Mouse (Mus musculus): ENCODE data around the gene Rbm18. TPM values are rescaled to one million over a fixed set of nuclear protein-coding genes. Genes with fewer than 3 reads are reported as not detected.

The Rbm18 gene
- polyA plus RNA-seq, 1 experiment from 2014 or later = 45.4 TPM

- Histone ChIP-seq H3K27ac (ENCODE audit: low read length) (no peak overlapping the region), H3K4me3 (ENCODE audit: low read length) (no peak overlapping the region), H3K4me2 (ENCODE audit: low read depth, low read length) (no peak overlapping the region), H3K9me3 (ENCODE audit: control insufficient read depth, low read length) (no peaks in the 10 kb centered on the region), H3K27me3 (replicated peaks; ENCODE audit: control insufficient read depth, insufficient read depth, low read length) (no peaks in the 10 kb centered on the region), H3K36me3 (ENCODE audit: control insufficient read depth, insufficient read depth, low read length) (peaks cover 7% of the 10 kb centered on the region), H3K9ac (ENCODE audit: low read depth, low read length) (no peak overlapping the region), H3K4me1 (ENCODE audit: control insufficient read depth, insufficient read depth, low read length) (no peaks in the 10 kb centered on the region)
- WGBS = 88% methylated on average over 9 of the region's 9 CpGs
- no peak for ATAC-seq
Observed at GRCm38 (mm10) chr2:36126795-36127429, 9.7 kb downstream of the Rbm18 start.

DNA sequence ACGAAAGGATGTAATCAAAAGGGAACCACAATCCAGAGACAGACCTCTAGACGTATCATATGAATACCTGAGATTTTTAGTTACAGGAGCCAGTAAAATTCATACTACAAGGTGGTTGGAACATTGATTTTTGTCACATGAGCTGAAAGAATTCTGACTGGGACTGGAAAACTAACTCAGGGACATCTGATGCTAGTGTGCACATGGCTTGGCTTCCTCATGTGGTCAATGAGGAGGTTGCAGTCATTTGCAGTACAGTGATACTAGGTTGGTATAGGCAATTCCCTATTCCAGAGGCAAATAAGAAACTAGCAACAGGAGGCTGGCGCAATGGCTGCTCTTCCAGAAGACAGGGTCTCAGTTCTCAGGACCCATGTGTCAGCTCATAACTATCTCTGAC, 23.9 kb downstream of the Rbm18 start:
- ATAC-seq = no peak
- H3K4me1 ChIP-seq (ENCODE audit: control insufficient read depth, insufficient read depth, low read length) = no peaks in the 10 kb centered on the region
- H3K9me3 ChIP-seq (ENCODE audit: control insufficient read depth, low read length) = no peaks in the 10 kb centered on the region
- WGBS = 73% methylated on average over 3 of the region's 3 CpGs
- H3K27me3 ChIP-seq (replicated peaks; ENCODE audit: control insufficient read depth, insufficient read depth, low read length) = peaks cover 19% of the 10 kb centered on the region
- peaks cover 10% of the 10 kb centered on the region for H3K36me3 ChIP-seq (ENCODE audit: control insufficient read depth, insufficient read depth, low read length)
- no peak overlapping the region for H3K4me2 ChIP-seq (ENCODE audit: low read depth, low read length)
- no peak overlapping the region for H3K4me3 ChIP-seq (ENCODE audit: low read length)
- no peak overlapping the region for H3K9ac ChIP-seq (ENCODE audit: low read depth, low read length)
- H3K27ac ChIP-seq (ENCODE audit: low read length) = no peak overlapping the region

DNA sequence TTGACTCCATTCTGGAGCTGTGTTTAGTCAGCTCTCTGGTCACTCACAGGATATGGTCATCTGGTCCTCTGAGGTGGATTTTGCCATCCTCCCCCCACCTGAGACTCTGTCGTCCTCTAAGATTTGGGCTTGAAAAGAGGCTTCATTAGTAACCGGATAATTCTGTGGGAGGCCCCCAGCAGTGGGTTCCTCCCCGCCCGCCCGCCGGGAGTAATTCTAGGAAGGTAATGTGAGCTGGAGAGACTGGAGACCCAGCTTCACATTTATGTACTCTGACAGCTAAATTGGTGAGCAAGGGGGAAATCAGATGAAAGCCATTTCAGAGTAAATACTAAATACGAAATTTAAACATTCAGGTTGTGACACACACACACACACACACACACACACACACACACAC, 28.0 kb downstream of the Rbm18 start:
- Histone ChIP-seq H3K4me3 (ENCODE audit: low read length) (no peak overlapping the region), H3K27me3 (replicated peaks; ENCODE audit: control insufficient read depth, insufficient read depth, low read length) (peaks cover 55% of the 10 kb centered on the region), H3K4me2 (ENCODE audit: low read depth, low read length) (no peak overlapping the region), H3K36me3 (ENCODE audit: control insufficient read depth, insufficient read depth, low read length) (no peaks in the 10 kb centered on the region), H3K4me1 (ENCODE audit: control insufficient read depth, insufficient read depth, low read length) (peaks cover 12% of the 10 kb centered on the region), H3K9ac (ENCODE audit: low read depth, low read length) (no peak overlapping the region), H3K9me3 (ENCODE audit: control insufficient read depth, low read length) (no peaks in the 10 kb centered on the region), H3K27ac (ENCODE audit: low read length) (no peak overlapping the region)
- ATAC-seq = no peak
- WGBS = 8% methylated on average over 7 of the region's 7 CpGs

DNA sequence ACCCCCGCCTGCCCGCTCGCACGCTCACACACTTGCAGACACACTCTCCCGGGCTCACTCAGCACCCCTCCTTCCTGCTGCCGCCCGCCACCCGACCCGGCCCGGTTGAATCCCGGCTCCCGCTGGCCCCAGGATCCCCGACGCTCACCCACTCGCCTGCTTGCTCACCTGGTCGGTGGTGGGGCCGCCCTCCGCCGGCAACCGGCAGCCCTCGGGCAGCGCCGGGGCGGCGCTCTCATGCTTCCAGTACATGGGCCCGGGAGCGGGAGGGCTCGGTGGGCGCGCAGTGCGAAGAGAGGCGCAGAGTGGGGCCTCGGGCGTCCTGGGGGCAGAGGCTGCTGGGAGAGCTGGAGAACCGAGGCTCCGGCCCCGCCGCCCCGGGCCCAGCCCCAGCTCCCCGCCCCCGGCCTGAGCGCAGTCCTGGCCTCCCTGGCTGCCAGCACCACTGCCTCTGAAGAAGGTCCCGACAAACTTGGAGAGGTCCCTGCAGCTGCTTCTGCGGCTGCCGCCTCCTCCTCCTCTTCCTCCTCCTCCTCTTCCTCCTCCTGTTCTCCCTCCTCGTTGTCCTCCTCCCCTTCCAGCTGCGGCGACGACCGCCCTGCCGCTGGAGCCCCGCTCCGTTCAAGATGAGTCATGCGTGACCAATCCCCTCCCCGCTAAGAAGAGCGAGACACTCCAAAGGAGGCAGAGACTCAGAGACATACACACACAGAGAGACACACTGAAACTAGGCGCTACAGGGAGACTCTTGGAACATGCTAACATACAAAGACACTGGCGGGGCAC, 31.4 kb downstream of the Rbm18 start, which contains the start of gene Lhx6:
Gene Lhx6, minus strand, starts transcription at position 453 of the 786 bp plus-strand sequence.
- Histone ChIP-seq H3K9ac (ENCODE audit: low read depth, low read length) (peak within 1 kb of the TSS; percentile 58), H3K4me3 (ENCODE audit: low read length) (peak within 1 kb of the TSS; percentile 47)

DNA sequence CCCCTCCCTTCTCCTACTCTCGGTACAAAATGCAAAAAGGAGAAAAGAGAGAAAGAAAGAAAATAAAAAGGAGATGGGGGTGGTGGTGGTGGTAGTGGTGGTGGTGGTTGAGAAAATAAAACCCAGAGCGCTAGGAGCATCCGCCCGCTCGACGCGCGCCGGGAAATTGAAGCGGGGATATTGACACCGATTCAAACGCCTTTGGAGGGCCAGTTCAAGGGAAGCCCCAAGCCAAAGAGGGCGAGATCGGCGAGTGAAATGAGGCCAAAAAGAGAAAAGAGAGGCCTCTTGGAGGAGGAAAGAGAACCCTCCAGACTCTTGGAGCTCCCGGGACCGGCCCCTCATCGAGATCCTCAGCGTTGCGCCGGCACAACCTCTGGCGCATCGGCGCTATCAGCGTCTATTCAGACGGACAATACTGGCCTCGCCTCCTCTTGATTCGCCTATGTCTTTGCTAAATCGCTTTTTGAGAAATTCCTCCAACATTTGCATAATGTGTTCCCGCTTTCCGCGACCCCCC, 32.1 kb downstream of the Rbm18 start:
- under 1% methylated on average over 32 of the region's 32 CpGs for WGBS
- no peak for ATAC-seq
- Histone ChIP-seq H3K9ac (ENCODE audit: low read depth, low read length) (peak overlapping the region; percentile 58; the same call in 1 of the 2 replicates), H3K4me1 (ENCODE audit: control insufficient read depth, insufficient read depth, low read length) (peaks cover 18% of the 10 kb centered on the region), H3K4me3 (ENCODE audit: low read length) (peak overlapping the region; percentile 47), H3K4me2 (ENCODE audit: low read depth, low read length) (peak overlapping the region; percentile 86), H3K36me3 (ENCODE audit: control insufficient read depth, insufficient read depth, low read length) (no peaks in the 10 kb centered on the region), H3K27me3 (replicated peaks; ENCODE audit: control insufficient read depth, insufficient read depth, low read length) (peaks cover 87% of the 10 kb centered on the region), H3K27ac (ENCODE audit: low read length) (no peak overlapping the region), H3K9me3 (ENCODE audit: control insufficient read depth, low read length) (no peaks in the 10 kb centered on the region)

More for the DNA sequence above, 31.4 kb downstream of the Rbm18 start, which contains the start of gene Lhx6:
- peaks cover 84% of the 10 kb centered on the region for H3K27me3 ChIP-seq (replicated peaks; ENCODE audit: control insufficient read depth, insufficient read depth, low read length)
- no peak within 1 kb of the TSS for H3K27ac ChIP-seq (ENCODE audit: low read length)
- no peaks in the 10 kb centered on the region for H3K9me3 ChIP-seq (ENCODE audit: control insufficient read depth, low read length)
- H3K36me3 ChIP-seq (ENCODE audit: control insufficient read depth, insufficient read depth, low read length) = no peaks in the 10 kb centered on the region
- peaks cover 18% of the 10 kb centered on the region for H3K4me1 ChIP-seq (ENCODE audit: control insufficient read depth, insufficient read depth, low read length)
- WGBS = under 1% methylated on average over 54 of the region's 58 CpGs
- ATAC-seq = 0 out of 2 replicates have a peak, but pooled peaks have one; percentile 18
- peak within 1 kb of the TSS; percentile 86 for H3K4me2 ChIP-seq (ENCODE audit: low read depth, low read length)

GRCm38 (mm10) chr2:36103555-36104367, 32.8 kb downstream of the Rbm18 start:
- 0 out of 2 replicates have a peak overlapping the region, but pooled peaks have one; percentile 25 for H3K9ac ChIP-seq (ENCODE audit: low read depth, low read length)
- H3K4me2 ChIP-seq (ENCODE audit: low read depth, low read length) = peak overlapping the region; percentile 35
- H3K9me3 ChIP-seq (ENCODE audit: control insufficient read depth, low read length) = no peaks in the 10 kb centered on the region
- peak overlapping the region; percentile 24 for H3K4me3 ChIP-seq (ENCODE audit: low read length)
- 0 out of 2 replicates have a peak, but pooled peaks have one; percentile 20 for ATAC-seq
- H3K36me3 ChIP-seq (ENCODE audit: control insufficient read depth, insufficient read depth, low read length) = no peaks in the 10 kb centered on the region
- H3K27me3 ChIP-seq (replicated peaks; ENCODE audit: control insufficient read depth, insufficient read depth, low read length) = peaks cover 88% of the 10 kb centered on the region
- H3K27ac ChIP-seq (ENCODE audit: low read length) = no peak overlapping the region
- under 1% methylated on average over 38 of the region's 38 CpGs for WGBS
- peaks cover 18% of the 10 kb centered on the region for H3K4me1 ChIP-seq (ENCODE audit: control insufficient read depth, insufficient read depth, low read length)

DNA sequence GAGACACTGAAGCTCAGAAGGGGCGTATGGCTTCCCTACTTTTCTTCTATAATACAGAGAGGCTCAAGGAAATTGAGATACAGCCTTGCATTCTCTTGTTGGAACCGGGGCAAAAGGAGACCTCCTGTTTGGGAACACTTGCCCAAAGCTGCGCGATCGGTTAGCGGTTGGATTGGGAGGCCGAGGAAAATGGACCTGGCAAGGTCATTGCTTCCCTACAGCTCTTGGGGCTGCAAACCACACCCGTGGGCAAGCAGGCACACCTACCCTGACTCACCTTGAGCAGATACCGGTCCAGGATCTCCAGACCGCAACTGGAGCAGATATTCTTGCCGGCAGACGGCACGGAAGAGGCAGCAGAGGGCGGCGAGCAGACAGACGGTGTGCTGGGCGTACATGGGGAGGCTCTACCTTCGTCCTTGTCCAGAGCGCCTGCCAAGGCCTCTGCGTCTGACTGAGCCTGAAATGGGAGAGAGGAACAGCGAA, 33.5 kb downstream of the Rbm18 start:
- no peak overlapping the region for H3K27ac ChIP-seq (ENCODE audit: low read length)
- H3K4me3 ChIP-seq (ENCODE audit: low read length) = peak overlapping the region; percentile 24
- H3K9ac ChIP-seq (ENCODE audit: low read depth, low read length) = no peak overlapping the region
- ATAC-seq = no peak
- no peaks in the 10 kb centered on the region for H3K36me3 ChIP-seq (ENCODE audit: control insufficient read depth, insufficient read depth, low read length)
- WGBS = 2% methylated on average over 21 of the region's 21 CpGs
- H3K4me2 ChIP-seq (ENCODE audit: low read depth, low read length) = peak overlapping the region; percentile 37
- no peaks in the 10 kb centered on the region for H3K9me3 ChIP-seq (ENCODE audit: control insufficient read depth, low read length)
- peaks cover 18% of the 10 kb centered on the region for H3K4me1 ChIP-seq (ENCODE audit: control insufficient read depth, insufficient read depth, low read length)
- H3K27me3 ChIP-seq (replicated peaks; ENCODE audit: control insufficient read depth, insufficient read depth, low read length) = peaks cover 90% of the 10 kb centered on the region

GRCm38 (mm10) chr2:36102559-36102946, 34.0 kb downstream of the Rbm18 start:
- WGBS = under 1% methylated on average over 21 of the region's 21 CpGs
- H3K4me2 ChIP-seq (ENCODE audit: low read depth, low read length) = peak overlapping the region; percentile 37
- H3K36me3 ChIP-seq (ENCODE audit: control insufficient read depth, insufficient read depth, low read length) = no peaks in the 10 kb centered on the region
- H3K9me3 ChIP-seq (ENCODE audit: control insufficient read depth, low read length) = no peaks in the 10 kb centered on the region
- peak overlapping the region; percentile 14; the same call in 1 of the 2 replicates for H3K4me3 ChIP-seq (ENCODE audit: low read length)
- H3K4me1 ChIP-seq (ENCODE audit: control insufficient read depth, insufficient read depth, low read length) = peaks cover 18% of the 10 kb centered on the region
- H3K9ac ChIP-seq (ENCODE audit: low read depth, low read length) = no peak overlapping the region
- peak; percentile 60 for ATAC-seq
- peaks cover 89% of the 10 kb centered on the region for H3K27me3 ChIP-seq (replicated peaks; ENCODE audit: control insufficient read depth, insufficient read depth, low read length)
- H3K27ac ChIP-seq (ENCODE audit: low read length) = no peak overlapping the region

Measured in intestine, embryonic 16.5 days (tissue).